Mouse (Mus musculus) brain, adult 2 months (tissue): ENCODE results near the gene Usp15.
"Not testable (repeated sequence)": the region's sequence is repeated elsewhere in the genome, so short reads cannot be mapped to it uniquely, and the experiment has no call there.

Source experiments
- DNase-seq: peaks from one replicate; pipeline ENCODE4 v3.0.0; 2011; ENCODE audit warnings: low read depth, low spot score

The Usp15 gene

GRCm38 (mm10) chr10:123196835-123197559, at the start of gene Usp15:
TSS of gene Usp15 (minus strand) at chr10:123196995.
- DNase-seq, result peak; percentile 94

- no peak for DNase-seq
Observed at GRCm38 (mm10) chr10:123229420-123229819, 32.6 kb upstream of the Usp15 start.

- no peak for DNase-seq
Observed at GRCm38 (mm10) chr10:123222785-123223184, 26.0 kb upstream of the Usp15 start.

- DNase-seq, result no peak
Observed at GRCm38 (mm10) chr10:123209517-123209916, 12.7 kb upstream of the Usp15 start.

- DNase-seq, result no peak
Observed at GRCm38 (mm10) chr10:123208336-123208735, 11.5 kb upstream of the Usp15 start.

GRCm38 (mm10) chr10:123206074-123206473, 9.3 kb upstream of the Usp15 start:
- DNase-seq, result no peak

GRCm38 (mm10) chr10:123205364-123205763, 8.6 kb upstream of the Usp15 start:
- not testable (repeated sequence) for DNase-seq

- DNase-seq, result peak; percentile 73
Observed at GRCm38 (mm10) chr10:123201981-123202758, 5.4 kb upstream of the Usp15 start.

- no peak for DNase-seq
Observed at GRCm38 (mm10) chr10:123201436-123201835, 4.6 kb upstream of the Usp15 start.

GRCm38 (mm10) chr10:123200996-123201395, 4.2 kb upstream of the Usp15 start:
- DNase-seq, result no peak

- DNase-seq, result no peak
Observed at GRCm38 (mm10) chr10:123200320-123200659, 3.5 kb upstream of the Usp15 start.

- DNase-seq, result no peak
Observed at GRCm38 (mm10) chr10:123199615-123200319, 3.0 kb upstream of the Usp15 start.

- no peak for DNase-seq
Observed at GRCm38 (mm10) chr10:123199119-123199518, 2.3 kb upstream of the Usp15 start.

GRCm38 (mm10) chr10:123198183-123198582, 1.4 kb upstream of the Usp15 start:
- DNase-seq, result no peak

- DNase-seq, result peak; percentile 70
Observed at GRCm38 (mm10) chr10:123195961-123196834, 597 bp downstream of the Usp15 start.

- DNase-seq, result peak; percentile 33
Observed at GRCm38 (mm10) chr10:123195501-123195900, 1.3 kb downstream of the Usp15 start.

GRCm38 (mm10) chr10:123191038-123191437, 5.8 kb downstream of the Usp15 start:
- DNase-seq, result no peak

- peak; percentile 39 for DNase-seq
Observed at GRCm38 (mm10) chr10:123187337-123187736, 9.5 kb downstream of the Usp15 start.

- DNase-seq, result no peak
Observed at GRCm38 (mm10) chr10:123185907-123186306, 10.9 kb downstream of the Usp15 start.

- DNase-seq, result no peak
Observed at GRCm38 (mm10) chr10:123183743-123184142, 13.1 kb downstream of the Usp15 start.

GRCm38 (mm10) chr10:123183243-123183642, 13.6 kb downstream of the Usp15 start:
- peak; percentile 93 for DNase-seq
